Mouse (Mus musculus) MEL-GATA-1-ER (cell line): ENCODE measurements around the gene Tcf7l1.
A peak's percentile ranks its signal among the peaks of the same experiment; 100 is the strongest.

Source experiments
- DNase-seq: peaks from one replicate; pipeline ENCODE4 v3.0.0-alpha.2; 2012; ENCODE audit warnings: low read depth; ENCODE audit errors: extremely low read depth

Gene Tcf7l1

DNA sequence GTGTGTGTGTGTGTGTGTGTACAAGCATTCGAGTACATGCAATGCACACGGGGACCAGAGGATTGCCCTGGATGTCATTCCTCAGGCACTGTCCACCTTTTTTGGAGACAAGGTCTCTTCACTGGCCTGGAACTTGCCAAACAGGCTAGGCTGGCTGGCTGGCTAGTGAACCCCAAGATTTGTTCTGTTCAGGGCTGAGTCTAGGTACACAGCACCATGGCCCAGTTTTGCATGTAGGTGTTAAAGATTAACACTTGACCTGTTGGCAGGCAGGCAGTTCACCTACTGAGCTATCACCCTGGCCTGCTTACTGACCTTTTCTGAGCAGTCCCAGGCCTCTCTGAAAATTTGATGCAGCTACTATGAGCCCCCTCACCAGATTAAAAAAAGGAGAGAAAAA, 158.7 kb downstream of the Tcf7l1 start:
- DNase-seq, result no peak

DNA sequence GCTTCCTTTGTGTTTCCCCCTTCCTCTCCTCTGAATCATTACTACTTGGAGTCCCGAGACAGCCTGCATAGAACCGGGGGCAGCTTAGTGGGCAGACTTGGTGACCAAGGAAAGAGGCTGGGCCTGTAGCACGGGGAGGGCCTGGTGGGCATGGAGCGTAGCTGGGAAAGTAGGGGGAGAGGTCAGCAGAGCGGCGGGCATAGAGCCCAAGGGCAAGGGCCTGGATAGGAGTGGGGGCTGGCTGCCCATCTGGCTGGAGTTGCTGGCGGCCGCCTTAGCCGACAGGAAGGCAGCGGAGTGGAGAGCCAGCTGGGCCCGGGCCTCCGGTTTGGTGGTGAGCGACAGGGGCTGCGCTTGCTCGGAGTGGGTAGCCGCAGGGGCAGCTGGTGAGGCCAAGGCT, 161.8 kb downstream of the Tcf7l1 start:
- no peak for DNase-seq

DNA sequence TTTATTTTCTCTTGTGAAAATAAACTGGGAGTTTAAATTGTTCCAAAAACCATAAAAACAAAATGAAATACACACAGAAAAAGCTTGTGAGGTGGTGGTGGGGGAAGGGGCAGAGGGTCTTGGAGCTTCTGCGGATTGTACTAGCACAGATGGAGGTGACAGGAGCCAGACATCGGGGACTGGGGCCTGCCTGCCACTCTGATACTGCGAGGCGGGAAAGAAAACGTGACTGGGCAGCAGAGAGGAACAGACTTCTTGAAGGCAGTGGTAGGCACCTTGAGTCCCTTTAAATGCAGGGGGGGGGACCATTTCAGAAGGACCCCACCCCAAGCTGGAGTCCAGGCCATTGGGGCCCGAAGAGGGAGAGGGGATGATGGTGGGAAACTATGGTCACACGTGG, 162.7 kb downstream of the Tcf7l1 start:
- no peak for DNase-seq

DNA sequence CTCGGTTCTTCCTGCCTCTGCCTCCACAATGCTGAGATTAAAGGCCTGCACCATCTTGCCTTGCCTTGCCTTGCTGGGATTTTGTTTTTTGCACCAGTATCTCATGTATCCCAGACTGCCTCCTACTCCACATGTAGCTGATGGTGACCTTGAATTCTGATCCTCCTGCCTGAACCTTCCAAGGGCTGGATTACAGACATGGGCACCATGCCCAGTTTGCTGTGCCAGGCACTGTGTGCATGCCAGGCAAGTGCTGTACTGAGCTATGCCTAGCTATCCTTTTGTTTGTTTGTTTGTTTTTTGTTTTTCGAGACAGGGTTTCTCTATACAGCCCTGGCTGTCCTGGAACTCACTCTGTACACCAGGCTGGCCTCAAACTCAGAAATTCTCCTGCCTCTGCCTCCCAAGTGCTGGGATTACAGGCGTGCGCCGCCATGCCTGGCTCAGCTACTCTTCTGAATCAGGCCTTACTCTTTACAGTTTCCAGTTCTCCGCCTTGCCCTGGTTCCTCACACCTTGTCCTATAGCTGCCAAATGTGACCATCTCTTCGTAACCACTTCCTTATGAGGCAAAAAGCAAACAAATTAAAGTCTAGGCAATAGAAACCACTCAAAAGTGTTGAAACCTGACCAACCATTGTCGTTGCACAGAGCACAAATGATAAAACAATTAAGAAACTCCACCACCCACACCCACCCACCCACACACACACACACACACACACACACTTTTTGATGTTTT, 165.2 kb downstream of the Tcf7l1 start:
- DNase-seq, result no peak

DNA sequence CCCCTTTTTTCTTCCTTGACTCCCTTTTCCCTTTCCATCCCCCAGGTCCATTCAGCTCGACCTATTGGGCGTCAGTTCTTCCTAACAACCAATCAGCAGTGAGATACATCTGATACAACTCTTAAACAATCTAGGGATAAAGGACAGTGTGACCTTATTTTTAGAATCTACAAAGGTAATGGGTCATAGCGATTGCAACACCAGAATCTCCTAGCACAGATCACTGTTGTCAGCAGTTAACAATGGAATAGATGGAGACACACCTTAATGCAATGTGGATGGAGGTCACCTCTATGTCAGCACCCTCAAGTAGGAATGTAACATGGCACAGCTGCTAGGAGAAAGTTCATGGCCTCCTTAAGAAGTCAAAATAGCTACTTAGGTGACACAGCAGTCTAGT, 166.1 kb downstream of the Tcf7l1 start:
- no peak for DNase-seq

DNA sequence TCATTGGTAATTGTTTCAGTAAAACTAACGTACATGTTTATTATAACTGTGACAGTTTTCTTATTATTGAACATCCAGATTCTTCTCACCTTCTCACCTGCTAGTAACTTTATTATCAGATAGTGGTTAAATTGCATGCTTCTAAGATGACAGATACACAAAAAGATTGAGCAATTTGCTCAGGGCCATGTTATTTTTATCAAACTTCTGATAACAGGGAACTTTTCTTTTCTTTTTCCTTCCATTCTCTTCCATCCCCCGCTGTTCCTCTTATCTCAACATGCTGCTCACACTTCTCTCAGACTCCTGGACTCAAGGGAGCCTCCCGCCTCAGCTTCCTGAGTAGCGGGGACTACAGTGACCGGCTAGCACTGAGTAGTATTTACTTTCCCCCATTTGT, 168.1 kb downstream of the Tcf7l1 start:
- no peak for DNase-seq

DNA sequence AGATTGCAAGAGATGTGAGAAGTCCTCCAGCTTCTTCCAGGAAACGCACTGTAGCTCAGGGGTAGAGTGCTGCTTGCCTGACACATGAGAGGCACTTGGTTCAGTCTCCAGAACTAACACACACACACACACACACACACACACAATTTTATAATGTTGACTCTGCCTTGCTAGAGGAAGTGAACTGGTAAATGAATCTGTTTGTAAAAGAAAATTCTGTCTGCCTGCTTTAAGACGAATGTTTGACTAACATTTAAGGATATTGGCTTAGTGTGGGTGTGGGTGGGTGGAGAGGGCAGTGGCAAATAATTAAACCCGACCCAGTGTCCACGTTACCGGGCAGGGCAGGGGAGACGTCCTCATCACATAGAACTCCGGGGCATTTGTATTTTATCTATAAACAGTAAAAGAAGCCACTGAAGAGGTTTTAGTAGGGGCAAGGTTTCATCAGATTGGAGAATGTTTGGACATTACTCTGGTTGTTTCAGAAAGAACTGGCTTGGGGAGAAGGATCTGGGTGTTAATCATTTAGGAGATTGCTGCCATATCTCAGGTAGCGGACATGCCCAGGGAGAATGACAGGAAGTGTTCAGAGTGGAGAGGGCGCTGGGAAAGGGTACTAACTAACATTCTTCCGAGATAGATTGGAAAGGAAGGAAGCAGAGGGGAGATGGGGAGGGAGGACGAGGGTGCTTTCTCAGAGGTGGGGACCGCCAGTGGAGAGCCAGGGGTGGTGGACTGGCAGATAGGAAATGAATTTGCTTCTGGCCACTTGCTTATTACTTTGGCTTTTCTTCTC, 169.1 kb downstream of the Tcf7l1 start:
- no peak for DNase-seq

DNA sequence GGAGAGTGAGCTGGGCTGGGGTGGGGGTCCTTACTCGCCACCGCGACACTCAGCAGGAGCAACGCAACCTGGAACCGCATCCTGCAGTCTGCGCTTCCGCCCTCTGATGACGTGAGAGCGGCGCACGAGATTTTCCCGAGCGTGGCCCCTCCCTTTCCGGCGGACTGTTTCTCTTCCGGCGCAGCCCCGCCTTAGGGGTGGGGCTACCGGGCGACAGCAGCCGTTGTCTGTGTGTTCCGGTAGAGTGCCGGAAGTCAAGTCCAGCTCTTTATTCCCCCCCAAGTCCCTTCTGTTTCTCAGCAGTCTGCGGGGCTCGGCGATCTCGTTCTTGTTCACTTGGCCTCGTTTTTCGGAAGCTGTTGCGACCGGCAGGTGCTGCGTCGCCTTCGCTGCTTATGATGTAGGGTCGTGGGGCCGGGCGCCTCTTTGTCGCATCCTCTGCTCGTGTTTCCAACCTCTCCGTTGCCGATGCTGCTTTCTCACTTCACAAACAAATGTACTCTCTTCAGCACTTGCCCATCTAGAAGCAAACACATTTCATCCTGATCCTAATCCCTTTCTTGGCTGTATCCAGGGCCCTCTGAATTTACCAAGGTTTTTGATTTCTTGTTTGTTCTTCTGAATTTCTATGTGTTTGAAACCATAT, 172.3 kb downstream of the Tcf7l1 start, which contains the start of gene Tgoln1:
Gene Tgoln1, minus strand, starts transcription at position 358 of the 646 bp plus-strand sequence.
- DNase-seq, result peak; percentile 82

DNA sequence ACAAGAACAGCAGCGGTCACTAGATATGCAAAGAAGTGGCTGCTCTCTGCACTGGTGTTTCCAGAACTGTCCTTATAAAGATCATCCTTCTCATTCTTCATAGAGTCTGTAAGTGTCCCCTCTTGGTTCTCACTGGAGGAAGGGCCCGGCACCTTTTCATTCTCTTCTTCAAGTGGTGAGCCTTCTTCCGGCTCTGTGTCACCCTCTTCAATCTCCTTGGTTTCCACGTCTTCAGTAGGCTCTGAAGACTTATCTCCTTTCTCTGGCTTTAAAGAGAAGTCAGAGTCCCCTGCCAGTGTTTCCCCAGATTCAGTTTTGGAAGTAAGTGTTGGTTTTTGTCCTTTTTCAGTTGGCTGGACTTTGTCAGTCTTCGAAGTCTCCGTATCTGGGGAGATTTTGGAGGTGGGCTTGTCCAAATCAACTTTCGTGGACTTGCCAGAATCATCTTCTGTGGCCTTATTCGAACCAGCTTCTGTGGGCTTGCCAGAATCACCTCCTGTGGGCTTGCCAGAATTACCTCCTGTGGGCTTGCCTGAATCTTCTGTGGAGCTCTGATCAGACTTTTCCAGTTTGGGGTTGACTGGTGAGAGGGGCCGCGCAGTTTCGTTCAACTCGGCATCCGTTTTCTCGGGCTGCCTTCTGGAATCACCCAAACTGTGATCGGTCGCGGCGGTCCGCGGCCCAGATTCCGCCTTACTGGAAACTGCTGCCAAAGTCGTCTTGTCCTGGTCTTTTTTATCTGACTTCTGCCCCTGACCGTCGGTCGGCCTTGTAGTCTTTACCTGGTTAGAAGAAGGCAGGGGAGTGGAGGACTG, 173.3 kb downstream of the Tcf7l1 start:
- DNase-seq, result no peak

DNA sequence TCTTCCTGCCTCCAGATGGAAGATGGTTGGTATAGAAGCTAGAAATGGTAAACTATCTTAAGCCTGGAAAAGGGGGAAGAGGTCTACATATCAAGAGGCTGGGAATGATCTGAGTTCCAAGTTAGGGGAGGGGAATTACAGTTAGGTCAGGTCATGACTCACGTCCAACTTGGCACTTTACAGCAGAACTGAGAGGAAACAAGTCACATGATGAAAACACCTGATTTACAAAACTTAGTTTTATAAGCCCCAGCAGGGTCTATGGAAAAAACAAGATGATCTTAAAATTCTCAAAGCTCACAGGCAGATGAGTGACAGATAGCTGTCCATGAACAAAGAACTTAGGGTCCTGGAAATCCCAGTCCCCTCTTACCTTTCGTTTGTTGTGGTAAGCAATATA, 173.9 kb downstream of the Tcf7l1 start:
- no peak for DNase-seq

DNA sequence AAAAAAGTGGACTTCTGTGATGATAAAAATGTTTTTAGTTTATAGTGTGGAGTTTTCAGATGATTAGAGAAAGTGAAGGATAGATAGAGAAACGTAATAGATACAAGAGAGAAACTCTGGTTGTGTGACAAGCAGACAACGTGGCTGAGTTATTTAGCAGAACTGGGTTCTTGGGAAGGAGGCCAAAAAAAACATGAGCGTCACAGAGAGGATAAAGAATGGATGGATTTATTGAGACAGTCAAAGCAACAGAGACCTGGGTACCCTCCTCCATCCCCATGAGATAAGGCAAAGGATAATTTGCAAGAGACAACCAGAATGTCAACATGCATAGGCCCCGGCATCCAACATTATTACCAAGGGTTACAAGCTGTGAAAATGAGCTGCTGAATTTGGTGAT, 178.8 kb downstream of the Tcf7l1 start:
- DNase-seq, result no peak

DNA sequence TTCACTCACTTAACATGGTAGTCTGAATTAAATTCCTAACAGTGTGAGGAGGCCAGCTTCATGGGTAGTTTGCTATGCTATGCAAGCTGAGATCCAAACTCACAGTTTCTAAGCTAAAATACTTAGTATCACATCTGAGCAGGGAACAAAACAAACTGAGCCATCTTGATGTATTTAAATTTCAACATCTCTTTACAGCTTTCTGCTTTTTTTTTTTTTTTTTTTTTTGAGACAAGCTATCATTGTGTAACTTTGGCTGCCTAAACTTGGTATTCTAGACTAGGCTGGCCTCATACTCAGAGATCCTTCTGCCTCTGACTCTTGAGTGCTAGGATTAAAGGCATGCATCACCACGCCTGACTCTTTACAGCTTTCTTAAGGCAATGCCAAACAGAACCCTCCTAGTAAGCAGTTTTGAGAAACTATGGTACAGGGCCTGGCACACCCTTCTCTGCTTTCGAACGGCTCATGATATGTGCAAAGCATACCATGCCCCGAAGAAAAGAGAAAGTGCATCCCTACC, 180.3 kb downstream of the Tcf7l1 start:
- no peak for DNase-seq

DNA sequence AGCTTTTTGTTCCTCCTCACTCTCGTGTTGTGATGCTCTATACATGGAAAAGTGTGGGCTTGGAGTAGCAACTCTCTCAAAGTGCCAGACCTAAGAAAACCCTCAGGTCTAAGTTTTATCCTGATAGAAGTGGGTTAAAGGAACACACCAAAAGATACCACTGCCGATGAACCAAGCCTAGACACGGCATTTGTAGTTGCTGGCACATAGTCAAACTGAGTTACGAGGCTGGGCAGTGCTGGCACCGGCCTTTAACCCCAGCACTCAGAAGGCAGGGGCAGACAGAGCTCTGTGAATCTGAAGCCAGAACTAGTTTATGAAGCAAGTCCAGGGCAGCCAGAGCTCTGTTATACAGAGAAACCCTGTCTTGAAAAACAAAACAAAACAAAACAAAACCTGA, 181.4 kb downstream of the Tcf7l1 start:
- no peak for DNase-seq

DNA sequence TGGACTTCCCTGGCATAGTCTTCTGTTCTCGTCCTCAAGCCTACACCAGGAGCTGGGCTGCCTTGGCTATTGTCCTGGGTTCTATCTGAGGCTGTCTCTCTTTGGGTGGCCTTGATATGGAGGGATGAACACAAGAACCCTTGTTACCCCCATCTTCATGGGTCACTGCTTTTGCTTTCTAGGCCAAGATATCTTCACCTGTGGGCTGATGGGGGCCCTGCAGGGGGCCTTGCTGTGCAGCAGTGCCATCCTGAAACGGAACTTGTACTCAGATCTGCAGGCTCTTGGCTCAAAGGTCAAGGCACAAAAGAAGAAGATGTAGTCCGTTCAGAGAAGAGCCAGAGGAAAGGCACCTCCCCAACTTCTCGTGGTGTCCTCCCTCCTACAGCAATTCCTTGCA, 182.0 kb downstream of the Tcf7l1 start:
- DNase-seq, result no peak

DNA sequence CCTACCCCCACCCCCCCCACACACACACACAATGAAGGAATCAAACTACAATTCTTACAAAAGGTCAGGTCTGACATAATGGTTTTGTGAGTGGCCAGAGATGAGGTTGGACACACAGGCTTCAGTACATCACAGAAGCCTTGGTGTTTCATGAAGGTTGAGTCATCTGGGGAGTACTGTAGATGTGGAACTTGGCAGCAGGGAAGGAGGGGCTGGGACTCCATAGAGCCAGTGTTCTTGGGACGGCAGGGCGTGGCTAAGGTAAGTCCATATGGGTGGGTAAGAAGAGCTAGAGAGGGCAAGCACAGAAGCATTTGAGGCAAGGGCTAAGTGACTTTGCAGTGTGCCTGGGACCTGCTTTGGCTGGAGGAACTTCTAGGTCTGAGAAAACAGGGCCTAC, 185.0 kb downstream of the Tcf7l1 start:
- no peak for DNase-seq

DNA sequence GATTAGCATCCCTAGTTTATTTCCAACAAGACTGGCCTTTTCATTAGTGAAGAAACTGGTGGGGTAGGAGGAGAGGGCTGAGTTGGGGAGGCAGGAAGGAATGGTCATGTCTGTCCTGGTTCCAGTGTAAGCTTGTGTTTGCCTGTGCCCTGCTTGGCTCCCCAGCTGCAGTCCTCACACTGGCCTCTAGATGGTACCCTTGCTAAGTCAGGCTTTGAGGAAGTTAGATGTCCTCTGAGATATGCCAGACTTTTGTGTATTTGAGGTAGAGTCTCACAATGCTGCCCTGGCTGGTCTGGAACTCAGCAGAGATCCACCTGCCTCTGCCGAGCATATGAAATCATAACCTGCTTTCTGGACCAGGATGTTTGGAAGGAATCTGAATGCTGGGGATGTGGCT, 187.3 kb downstream of the Tcf7l1 start:
- DNase-seq, result peak; percentile 85

DNA sequence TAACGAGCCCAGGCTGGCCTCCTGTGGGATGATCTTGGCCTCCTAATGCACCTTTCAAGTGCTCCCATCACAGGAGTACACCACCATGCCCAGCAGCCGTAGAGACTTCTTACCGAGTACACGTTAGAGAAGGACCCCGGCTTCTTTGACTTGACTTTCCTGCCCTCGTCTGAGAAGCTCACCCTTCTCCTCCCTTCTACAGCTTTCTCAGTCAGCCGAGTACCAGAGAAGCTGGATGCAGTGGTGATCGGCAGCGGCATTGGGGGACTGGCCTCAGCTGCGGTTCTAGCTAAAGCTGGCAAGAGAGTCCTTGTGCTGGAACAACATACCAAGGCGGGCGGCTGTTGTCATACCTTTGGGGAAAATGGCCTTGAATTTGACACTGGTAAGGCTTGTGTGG, 188.3 kb downstream of the Tcf7l1 start:
- DNase-seq, result no peak

DNA sequence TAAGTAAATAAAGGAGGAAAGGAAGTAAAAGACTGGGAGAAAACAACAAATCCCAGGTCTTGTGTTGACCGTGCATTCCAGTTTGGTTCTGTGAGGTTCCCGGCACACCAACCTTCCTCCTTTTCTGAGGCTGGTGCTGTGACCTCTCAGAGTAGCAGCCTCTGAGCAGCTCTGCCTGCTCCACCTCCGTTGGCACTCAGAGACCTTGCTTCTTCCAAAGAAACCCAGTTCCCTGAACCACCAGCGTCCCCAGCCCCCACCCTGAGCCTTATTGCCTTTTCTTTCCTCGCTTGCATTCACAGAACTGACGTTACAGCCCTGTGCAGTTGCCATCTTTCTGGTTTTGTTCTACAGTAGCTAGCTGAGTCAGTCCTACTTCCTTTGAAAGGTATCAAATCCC, 188.8 kb downstream of the Tcf7l1 start:
- no peak for DNase-seq

DNA sequence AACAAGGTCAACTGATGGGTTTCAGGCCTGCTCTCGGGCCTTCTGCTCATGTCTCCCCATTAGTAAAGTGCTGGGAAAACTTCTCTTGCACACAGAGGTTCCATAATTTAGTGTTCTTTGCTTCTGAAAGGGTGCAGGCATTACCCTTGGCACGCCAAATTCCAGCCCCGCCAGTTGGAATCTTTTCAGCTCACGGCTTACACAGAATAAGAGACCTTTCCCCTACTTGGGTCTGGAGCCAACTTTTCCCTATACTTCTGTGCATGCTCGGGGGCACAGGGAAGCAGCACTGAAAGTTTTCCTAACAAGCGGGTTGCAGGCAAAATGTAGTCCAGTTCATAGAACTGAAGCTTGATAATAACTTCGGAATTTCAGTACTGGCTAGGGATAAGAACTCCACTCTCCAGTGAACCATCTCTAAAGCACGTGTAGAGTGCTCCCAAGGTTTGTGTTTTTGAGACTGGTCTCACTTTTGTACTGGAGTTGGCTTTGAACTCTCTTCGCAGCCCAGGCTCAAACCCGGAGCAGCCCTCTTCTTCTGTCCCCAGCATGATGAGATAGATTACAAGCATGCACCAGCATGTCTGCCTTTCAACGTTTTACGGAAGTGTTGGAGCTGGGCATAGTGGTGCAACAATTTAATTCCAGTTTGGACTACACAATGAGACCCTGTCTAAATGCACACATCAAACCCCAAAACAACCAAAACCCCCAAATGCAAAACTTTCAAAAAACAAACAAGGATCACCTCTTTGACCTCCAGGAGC, 190.1 kb downstream of the Tcf7l1 start:
- peak; percentile 56 for DNase-seq

DNA sequence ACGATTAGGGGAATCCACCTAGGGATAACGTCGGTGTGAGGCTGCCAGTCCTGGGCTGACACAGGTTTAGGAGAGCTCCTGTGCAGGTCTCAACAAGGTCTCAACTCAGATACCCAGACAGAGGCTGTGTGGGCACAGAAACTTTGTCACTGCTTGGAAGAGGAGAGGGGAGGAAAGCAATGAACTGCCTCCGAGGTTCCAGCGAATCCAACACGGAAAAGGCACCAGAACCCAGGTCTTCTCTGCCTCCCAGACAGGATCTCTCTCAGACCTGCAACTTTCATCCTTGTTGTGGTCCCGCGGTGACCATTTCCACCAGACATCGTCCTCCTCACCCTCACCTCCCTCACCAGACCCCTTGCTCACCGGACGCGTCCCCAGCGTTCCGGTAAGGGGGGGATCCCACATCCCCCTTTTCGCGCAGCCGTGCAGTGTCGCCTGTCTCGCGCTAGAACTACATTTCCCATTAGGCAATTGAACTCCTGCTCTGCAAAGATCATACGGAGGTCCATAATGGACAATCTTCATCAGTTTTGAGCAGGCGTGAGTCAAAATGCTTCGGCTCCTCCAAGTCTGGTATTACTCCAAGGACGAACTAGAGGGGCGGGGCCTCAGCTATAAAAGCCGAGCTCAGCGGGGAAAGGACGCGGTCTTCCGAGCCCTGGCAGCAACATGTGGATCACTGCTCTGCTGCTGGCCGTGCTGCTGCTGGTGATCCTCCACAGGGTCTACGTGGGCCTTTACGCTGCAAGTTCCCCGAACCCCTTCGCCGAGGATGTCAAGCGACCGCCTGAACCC, 190.9 kb downstream of the Tcf7l1 start, which contains the start of the genes Elmod3 and Retsat:
Gene Elmod3, minus strand, starts transcription at position 458 of the 798 bp plus-strand sequence.
Gene Retsat, plus strand, starts transcription at position 520 of the 798 bp plus-strand sequence.
- DNase-seq, result peak; percentile 98
